Mouse (Mus musculus) B cell, adult 2 months (primary cell): ENCODE results near the gene Tanc2.
A peak's percentile ranks its signal among the peaks of the same experiment; 100 is the strongest.

Experiments
- DNase-seq, 2 experiments: peaks; one replicate each; pipeline ENCODE4 v3.0.0; 2022

Gene Tanc2

GRCm38 (mm10) chr11:105931380-105931779, 341.6 kb downstream of the Tanc2 start:
- no peak for DNase-seq

GRCm38 (mm10) chr11:105933746-105934145, 344.0 kb downstream of the Tanc2 start:
- DNase-seq = no peak

GRCm38 (mm10) chr11:105934303-105934711, 344.5 kb downstream of the Tanc2 start:
- DNase-seq = no peak

- no peak for DNase-seq
Observed at GRCm38 (mm10) chr11:105934816-105935215, 345.0 kb downstream of the Tanc2 start.

GRCm38 (mm10) chr11:105935496-105935895, 345.7 kb downstream of the Tanc2 start:
- DNase-seq = no peak

GRCm38 (mm10) chr11:105936200-105936599, 346.4 kb downstream of the Tanc2 start:
- DNase-seq = no peak

GRCm38 (mm10) chr11:105936974-105937373, 347.2 kb downstream of the Tanc2 start:
- no peak for DNase-seq

GRCm38 (mm10) chr11:105938771-105939170, 349.0 kb downstream of the Tanc2 start:
- DNase-seq = no peak

- DNase-seq = no peak
Observed at GRCm38 (mm10) chr11:105941973-105942372, 352.2 kb downstream of the Tanc2 start.

GRCm38 (mm10) chr11:105943133-105944102, 353.6 kb downstream of the Tanc2 start:
- no peak for DNase-seq

GRCm38 (mm10) chr11:105944126-105944621, 354.4 kb downstream of the Tanc2 start:
- DNase-seq = peak; percentile 40 to 47

GRCm38 (mm10) chr11:105944770-105945672, 355.2 kb downstream of the Tanc2 start:
- no peak for DNase-seq

- no peak for DNase-seq
Observed at GRCm38 (mm10) chr11:105946694-105947154, 356.9 kb downstream of the Tanc2 start.

- DNase-seq = no peak
Observed at GRCm38 (mm10) chr11:105948255-105948654, 358.5 kb downstream of the Tanc2 start.

- DNase-seq = no peak
Observed at GRCm38 (mm10) chr11:105950519-105950918, 360.7 kb downstream of the Tanc2 start.

- no peak for DNase-seq
Observed at GRCm38 (mm10) chr11:105951601-105952044, 361.8 kb downstream of the Tanc2 start.

- DNase-seq = no peak
Observed at GRCm38 (mm10) chr11:105952111-105952510, 362.3 kb downstream of the Tanc2 start.

GRCm38 (mm10) chr11:105952911-105953386, 363.2 kb downstream of the Tanc2 start, which contains the start of gene Cyb561:
Cyb561 (minus strand) TSS chr11:105953336.
- no peak for DNase-seq

GRCm38 (mm10) chr11:105953402-105953801, 363.6 kb downstream of the Tanc2 start:
- no peak for DNase-seq

GRCm38 (mm10) chr11:105955815-105956430, 366.1 kb downstream of the Tanc2 start:
- no peak for DNase-seq

GRCm38 (mm10) chr11:105957501-105957900, 367.7 kb downstream of the Tanc2 start:
- DNase-seq = no peak

- no peak for DNase-seq
Observed at GRCm38 (mm10) chr11:105958566-105958965, 368.8 kb downstream of the Tanc2 start.
